Mouse (Mus musculus) T-cell, adult 2 months (primary cell): Measurements from ENCODE around the gene Gfpt2.

Experiments
- DNase-seq: peaks from one replicate; pipeline ENCODE4 v3.0.0; 2022; ENCODE audit warnings: low spot score

Gene Gfpt2

DNA sequence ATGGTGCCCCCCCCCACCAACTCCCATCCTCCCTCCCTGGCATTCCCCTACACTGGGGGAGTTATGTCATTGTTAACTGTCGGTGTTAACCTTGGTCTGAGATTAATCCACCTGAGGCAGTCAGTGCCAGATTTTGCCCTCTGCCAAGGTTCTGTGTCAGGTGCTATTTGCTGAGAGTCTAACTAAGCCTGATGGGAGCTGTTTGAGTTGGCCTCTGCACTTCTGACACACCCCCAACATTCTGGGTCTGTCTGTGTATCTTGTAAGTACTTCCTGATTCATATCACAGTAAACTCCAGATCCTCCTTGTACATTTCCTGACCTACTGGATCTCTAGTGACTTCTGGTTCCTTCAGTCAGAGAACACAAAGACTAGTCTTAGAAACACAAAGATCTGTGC is 46.7 kb downstream of the Gfpt2 start:
- no peak for DNase-seq

DNA sequence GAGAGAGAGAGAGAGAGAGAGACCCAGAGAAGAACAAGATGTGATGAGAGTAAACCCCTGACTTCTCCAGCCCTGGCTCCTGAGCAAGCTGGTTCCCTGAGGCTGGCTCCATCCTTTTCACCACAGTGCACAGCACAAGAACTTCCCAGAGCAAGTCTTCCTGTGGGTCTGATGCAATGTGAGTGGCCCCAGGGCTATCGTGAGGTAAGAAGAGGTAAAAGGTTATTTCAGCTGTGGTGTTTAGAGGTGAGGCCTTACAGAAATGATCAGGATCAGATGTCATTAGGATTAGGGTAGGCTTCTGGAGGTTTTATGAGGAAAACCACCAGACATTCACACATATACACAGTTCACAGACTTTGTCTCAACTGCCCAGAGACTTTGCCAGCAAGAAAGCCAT is 47.9 kb downstream of the Gfpt2 start:
- no peak for DNase-seq

DNA sequence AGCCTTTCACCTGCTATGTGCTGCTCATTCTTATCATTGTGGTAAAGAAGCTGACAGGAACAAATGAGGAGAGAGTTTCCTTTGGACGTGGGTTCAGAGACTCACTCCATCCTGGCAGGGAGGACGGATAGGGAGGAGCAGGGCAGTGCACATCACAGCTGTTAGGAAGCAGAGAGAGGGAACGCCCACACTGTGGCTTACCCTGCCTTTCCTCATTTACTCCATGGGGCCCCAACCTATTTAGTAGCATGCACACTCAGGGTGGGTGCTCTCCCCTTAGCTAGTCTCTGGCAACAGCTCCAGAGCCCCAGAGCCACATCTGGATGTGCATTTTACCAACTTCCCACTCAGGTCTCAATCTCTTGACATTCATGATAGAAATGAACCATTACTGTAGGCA is 48.7 kb downstream of the Gfpt2 start:
- no peak for DNase-seq

DNA sequence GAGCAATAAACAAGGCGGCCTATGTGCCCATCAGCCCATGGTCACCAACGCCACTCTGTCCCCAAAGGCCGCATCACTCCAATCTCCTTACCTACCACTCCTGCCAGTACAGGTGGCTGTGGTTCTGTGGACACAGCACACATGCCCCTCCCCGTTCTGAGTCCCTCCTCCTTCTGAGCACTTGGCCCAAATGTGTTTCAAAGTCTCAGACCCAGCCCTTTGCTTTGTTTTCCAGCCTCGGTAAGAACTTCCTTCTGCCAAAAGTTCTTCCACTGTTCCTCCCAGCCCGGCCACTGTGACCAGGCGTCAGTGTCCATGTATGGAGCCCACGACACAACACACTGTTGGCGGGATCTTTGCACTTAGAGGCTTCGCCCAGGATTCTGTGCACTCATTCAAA is 50.3 kb downstream of the Gfpt2 start:
- no peak for DNase-seq

DNA sequence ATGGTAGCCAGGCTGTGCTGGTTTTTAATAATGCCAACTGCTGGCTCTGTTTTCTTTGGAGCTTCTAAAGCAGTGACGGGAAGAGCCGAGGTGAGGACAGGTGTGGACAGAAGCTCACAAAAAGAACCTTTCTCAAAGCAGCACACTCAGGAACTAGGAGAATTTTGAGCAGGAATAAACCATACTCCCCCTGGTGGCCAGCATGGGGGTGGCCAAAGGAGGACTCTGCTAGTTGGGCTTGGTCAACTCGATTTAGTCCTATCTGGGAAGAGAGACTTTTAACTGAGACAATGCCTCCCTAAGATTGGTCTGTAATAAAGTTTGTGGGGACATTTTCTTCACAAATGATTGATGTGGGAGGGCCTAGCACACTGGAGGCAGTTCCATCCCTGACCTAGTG is 51.0 kb downstream of the Gfpt2 start:
- peak; percentile 53 for DNase-seq

DNA sequence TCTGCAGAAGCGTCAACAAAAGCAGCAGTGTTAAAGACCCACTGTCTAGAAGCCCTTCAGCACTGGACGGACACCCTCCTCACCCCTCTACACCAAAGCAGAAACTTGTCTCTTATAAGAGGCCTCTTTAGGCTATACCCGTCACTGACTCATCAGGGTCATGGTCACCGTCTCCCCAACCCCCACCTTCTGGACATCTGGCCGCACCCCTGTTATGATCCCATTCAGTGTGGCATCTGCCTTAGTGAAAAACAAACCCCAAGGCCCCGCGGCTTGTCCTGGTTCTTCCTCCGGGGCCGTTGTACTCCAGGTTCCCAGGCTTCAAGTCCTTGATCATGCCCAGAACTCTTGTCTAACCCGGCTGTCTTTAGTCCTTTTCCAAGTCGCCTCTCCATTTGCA is 52.0 kb downstream of the Gfpt2 start:
- no peak for DNase-seq

DNA sequence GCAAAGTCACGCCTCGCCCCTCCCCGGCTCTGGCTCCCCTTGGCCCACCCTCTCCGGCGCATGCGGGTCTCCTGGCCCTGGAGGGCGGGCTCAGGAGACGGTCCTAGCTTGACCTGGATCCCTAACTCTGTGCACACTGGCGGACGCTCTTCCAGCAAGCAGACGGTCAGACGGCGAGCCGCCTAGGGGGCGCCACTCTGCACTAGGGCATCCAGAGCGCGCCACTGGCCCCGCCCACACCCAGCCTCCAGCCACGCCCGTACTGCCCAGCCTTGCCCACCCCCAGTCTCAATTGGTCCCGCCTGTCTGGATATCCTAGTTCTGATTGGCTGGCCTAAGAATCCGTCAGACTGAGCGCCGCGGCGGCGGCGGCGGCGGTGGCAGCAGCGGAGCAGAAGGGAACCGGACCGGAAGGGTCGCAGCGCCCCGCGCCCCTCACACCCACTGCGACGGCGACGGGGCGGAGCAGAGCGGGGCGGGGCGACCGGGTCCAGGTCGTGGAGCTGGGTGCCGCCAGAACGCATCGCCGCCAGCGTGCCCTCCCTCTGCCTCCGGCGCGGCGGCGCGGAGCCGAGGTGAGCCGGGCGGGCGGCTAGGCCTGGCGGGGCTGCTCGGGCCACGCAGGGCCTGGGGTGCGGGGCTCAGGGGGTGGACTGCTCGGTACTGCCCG is 52.6 kb downstream of the Gfpt2 start, which contains the start of gene Mapk9:
Gene Mapk9, plus strand, starts transcription at position 351 of the 670 bp plus-strand sequence.
- peak; percentile 96 for DNase-seq

DNA sequence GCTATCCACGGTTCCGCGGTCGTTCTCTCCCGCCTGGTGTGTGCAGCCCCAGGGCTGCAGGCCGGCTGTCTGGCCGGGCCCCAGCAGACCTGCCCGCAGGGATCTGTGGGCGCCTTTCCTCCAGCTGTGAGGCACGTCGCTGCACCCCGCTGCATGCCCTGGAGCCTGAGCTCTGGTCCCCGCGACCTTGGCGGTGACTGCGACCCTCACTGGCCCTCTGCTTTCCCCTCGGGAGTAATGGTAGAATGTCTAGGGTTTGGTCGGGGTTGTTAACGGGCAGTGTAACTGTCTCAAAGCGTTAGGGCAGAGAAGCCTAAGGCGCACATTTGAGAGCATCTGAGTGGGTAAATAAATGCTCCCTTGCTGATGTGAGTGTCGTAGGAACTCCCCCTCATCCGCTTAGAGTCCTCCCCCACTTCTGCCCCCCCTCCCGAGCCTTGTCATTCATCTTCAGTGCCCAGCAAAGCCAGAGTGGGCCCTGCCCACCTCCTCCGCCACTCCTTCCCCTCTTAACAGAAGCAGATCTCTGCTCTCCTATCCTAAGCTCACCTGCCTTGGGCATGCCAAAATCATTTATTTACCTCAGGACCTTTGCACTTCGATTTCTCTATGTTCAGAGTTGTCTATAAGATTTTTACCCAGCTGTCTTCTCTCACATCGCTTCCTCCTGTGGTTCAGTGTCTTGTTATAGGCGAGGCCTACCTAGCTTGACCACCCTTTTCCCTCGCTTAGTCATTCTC is 53.3 kb downstream of the Gfpt2 start:
- DNase-seq: peak; percentile 17

DNA sequence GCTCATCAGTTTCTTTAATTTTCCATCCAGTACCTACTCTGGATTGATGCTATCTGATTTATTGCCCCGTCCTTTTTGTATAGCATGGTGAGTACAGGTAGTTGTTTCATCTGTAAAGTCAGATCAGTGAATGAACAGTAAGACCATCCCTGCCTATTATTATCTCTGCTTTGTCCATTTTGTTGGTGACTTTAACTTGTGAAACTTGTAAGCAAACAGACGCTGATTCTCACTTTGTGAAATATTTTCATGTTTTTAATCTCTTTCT is 53.8 kb downstream of the Gfpt2 start:
- no peak for DNase-seq

DNA sequence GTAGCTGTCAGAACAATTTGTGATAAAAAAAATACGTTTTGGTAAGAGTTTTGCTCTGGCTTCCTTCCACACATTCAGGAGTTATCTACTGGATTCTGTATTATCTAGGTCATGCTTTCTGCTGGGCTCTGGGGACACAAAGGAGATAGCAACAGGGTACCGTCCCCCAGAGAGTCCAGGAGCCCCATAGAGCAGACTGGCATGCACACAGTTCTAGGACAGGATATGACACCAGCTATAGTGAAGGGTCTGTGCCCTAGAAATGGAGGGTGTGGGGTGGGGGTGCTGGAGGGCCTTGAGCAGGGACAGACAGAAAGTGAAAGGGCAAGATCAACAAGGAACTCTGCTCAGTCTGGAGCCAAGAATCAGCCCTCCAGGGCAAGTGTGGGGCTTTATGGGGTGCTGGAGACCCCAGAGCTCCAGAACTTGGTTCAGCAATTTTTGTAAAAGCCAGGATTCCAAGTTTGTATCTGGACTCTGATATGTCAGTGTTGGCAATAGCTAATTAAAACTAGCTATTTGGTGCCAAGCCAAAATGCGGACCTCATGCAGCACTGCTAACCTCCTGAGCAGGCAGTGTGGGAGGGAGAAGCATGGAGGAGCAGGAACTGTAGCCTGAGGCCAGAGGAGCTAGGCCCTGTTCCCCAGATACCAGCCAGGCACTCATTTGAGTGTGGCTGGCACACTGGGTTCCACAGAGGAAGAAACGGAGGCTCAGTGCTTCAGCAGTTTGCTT is 54.3 kb downstream of the Gfpt2 start:
- DNase-seq: no peak

DNA sequence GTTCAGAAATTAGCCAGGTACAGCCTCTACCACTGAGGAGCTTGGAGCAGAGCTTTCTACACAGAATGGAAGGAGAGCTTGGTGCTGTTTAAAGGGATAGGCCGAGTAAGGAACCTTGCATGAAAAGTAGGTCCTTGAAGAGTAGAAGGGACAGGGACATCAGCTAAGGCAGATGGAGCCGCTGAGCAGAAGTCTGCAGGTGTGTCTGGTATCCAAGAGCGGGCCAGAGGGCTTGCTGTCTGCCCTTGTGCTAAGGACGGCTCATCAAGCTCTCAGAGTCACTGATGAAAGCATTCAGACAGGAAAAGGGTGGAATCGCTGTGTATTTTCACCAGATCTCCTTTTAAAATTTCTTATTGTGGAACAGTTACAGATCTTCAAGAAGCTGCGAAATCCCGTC is 56.4 kb downstream of the Gfpt2 start:
- no peak for DNase-seq

DNA sequence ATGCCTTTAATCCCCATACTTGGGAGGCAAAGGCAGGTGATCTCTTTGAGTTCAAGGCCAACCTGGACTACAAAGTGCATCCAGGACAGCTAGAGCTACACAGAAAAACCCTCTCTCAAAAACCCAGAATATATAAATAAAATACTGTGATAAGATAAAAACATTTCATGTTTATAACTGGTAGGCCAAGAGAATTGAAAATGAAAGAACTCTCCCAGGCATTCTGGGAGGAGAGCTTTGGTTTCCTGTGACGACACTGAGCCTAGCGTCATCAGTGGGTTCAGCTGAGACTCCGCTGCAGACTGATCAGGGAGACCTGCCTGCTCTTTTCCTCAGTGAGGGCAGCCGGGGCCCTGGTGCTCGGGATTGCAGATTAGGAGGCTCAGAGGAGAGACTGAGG is 61.2 kb downstream of the Gfpt2 start:
- peak; percentile 57 for DNase-seq

DNA sequence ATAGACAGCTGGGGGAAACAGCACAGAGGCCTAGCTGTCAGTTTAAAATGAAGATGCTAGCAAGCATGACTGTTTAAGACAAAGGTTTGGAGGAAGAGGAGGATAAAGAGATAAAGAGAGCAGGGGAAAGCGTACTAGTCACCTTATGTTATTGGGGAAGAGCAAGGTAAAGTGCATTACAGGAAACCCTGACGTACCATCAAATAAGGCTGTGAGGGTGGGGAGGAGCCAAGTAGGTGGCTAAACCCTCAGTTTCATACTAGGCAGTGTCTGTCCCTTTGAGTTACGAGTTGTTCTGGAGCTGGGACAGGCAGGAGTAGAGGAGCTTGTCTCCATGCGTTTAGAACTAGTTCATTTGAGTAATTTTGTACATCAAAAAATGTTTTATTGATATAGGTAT is 67.2 kb downstream of the Gfpt2 start:
- no peak for DNase-seq

DNA sequence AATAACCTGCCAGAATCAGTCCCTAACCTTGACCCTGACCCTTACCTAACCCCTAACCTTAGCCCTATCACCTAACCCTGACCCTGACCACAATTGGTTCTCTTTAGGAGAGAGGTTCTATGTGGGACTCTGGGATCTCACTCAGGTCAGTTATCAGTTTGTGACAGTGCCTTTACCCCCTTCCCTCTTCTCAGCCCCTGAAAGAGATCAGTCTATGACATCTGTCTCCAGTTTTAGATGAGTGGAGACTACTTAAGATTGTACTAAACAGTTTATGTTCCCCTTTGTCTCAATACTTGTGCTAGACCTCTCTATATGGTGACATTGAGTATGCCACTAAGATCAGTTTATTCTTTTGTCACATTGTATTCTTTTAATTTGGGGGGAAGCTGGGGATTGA is 69.9 kb downstream of the Gfpt2 start:
- no peak for DNase-seq

DNA sequence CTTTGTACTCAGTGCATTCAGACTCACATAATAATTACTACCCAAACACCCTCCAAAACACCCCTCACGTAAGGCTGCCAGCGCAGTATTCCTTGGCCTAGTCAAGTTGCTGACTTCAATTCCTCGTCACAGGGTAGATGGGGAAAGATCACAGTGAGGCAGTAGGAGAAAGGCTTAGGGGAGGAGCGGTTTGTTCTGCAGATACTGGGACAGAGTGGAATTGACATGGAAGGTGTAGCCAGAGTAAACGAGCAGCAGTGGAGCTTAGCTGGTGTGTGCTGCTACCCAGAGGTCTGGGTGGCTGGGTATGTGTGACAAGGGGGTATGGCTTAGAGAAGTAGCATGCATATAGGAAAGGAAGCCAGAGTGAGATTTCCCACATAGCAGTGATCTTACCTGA is 73.3 kb downstream of the Gfpt2 start:
- no peak for DNase-seq

DNA sequence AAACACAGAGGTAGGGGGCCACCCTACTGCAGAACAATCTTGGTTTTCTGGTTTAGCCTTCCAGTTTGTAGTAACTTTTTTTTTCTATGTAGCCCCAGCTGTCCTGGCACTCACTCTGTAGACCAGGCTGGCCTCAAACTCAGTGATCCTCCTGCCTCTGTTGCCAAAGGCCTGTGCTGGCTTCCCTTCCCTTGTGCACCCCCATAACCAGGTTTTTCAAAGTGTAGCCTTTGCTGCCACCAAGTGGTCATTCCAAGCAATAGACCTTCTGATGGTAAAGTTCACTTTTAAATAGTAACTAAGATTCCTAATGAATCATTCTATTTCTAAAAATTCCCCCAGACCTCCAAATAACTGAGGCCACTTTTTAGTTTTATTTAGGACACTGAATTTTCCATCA is 75.8 kb downstream of the Gfpt2 start:
- peak; percentile 43 for DNase-seq

DNA sequence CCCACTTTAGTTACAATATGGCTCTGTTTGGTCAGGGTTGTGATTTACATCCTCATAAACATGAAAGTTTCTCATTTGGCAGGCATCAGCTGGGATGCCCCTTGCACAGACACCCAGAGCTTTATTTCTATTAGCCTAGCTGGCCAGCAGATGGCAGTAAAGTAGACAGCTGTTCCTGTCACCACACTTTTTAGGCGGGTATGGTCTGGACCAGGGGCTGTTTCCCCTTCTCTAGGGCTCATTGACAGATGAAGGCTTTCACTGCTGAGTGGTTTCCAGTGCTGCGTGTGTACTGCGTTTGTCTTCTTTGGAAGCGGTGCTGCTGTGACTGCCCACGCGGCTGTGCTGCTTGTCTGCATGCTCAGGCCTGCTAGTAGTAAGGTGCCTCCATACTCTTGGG is 77.9 kb downstream of the Gfpt2 start:
- DNase-seq: peak; percentile 10

DNA sequence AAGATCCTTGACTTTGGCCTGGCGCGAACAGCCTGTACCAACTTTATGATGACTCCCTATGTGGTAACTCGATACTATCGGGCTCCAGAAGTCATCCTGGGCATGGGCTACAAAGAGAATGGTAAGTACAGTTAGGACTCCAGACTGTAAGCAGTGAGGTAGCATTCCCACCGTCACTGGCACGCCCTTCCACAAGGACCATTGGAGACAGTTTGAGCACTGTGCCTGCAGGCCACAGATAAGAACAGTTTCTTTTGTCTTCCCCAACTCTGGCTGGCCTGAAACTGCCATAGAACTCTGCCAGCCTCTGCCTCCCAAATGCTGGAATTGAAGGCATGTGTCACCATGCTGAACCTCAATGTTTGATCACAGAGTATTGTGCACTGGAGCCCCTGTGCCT is 78.8 kb downstream of the Gfpt2 start:
- DNase-seq: no peak

DNA sequence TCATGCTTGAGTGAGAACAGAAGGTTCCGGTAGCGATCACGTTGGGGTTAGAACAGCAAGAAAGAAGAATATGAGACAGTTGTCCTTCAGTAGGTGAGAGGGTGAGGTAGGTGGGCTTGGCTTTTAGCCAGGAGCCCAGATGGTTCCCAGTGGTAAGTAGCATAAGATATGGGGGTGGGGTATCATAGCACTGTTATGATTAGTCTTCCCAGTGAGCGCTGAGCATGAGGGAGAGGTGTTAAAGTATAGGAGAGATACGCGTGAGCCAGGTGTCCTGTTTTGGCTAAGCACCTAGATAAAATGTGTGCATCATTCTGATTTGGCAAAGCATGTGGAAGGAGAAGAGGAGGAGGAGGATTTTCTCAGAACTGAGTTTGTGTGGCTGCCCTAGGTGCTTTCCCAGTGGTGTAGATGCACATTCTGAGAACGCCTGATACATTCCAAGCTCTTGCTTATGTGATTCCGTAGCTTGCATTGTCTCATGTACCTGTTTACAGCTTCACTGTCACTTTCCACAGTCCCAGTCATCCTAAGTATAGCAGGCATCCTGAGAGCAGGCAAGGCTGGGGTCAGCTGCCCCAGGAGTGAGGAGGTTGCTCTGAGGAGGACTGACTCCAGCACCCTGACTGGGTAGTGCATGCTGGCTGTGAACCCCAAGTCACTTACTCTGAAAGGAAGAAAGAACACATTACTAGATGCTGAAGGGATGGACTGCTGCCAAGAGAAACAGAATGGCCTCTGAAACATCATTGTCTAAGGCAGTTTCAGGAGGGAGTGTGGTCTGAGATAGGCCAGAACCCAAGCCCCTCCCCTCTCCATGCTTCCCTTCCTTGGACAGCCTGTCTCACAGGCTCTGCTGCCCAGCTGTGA is 83.2 kb downstream of the Gfpt2 start:
- DNase-seq: no peak

DNA sequence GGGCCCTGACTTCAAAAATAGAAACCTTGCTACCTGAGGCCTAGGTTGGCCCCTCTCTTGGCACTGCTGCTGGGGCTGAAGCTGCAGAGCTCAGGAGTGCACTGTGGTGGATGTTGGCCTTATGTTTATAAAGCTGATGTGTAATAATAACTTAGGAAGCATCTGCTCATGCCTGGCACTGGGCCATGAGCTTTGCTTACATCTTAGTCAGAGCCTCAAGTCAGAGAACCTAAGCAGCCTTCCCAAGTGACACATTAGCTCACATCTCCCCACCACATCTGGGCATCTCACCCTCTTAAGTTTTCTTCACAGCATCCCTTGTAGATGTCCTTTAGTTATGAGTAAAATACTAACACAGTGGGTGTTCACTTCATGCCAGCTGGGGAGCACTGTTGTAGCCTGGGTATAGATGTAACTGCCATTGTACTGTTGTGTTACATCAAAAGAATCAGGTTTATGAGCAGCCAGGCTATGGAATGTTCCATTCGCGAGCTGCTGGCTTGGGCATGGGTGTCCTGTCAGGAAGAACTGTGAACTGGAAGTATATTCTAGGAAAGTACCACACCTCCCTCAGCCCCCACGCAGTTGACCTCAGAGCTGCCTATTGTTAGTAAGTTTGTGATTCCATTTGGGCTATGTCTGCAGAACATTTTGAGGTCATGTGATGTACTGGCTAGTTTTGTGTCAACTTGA is 86.1 kb downstream of the Gfpt2 start:
- no peak for DNase-seq

DNA sequence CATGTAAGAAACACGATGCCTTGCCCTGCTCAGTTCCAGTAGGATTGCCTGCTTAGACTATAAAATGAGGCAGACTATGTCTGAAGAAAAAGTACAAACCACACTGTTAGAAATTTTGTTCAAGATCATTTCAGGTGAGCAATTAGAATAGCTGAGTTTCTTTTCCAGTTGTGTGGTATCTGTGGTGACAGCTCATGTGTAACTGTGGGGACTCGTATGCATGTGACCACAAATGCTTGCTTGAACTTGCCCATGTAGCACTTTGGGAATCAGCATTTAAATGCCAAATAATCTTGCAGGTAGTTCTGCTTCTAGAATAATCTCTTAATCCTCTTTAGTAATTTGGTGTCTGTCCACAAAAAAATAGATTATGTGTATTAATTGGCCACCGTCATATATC is 89.4 kb downstream of the Gfpt2 start:
- DNase-seq: no peak
